Mouse (Mus musculus) CD8-positive naive resting alpha-beta T cell, adult 2 months (primary cell): ENCODE results near the gene Mrpl54.

Experiments
- DNase-seq, 2 experiments: peaks; one replicate each; pipeline ENCODE4 v3.0.0; 2022; ENCODE audit warnings: low read depth in 2 of 2, low spot score in 2 of 2

Mrpl54 gene

GRCm38 (mm10) chr10:81265540-81265939, 1.2 kb downstream of the Mrpl54 start:
- no peak for DNase-seq

GRCm38 (mm10) chr10:81261025-81261424, 5.7 kb downstream of the Mrpl54 start:
- DNase-seq = no peak

- no peak for DNase-seq
Observed at GRCm38 (mm10) chr10:81259225-81259884, 7.4 kb downstream of the Mrpl54 start.

GRCm38 (mm10) chr10:81257158-81258039, 9.3 kb downstream of the Mrpl54 start:
- no peak for DNase-seq

GRCm38 (mm10) chr10:81254886-81255285, 11.8 kb downstream of the Mrpl54 start:
- DNase-seq = no peak

GRCm38 (mm10) chr10:81252424-81253419, 14.0 kb downstream of the Mrpl54 start, which contains the start of gene Matk:
TSS of gene Matk (plus strand) at chr10:81252935.
- peak; percentile 40 to 52 for DNase-seq

- no peak for DNase-seq
Observed at GRCm38 (mm10) chr10:81249442-81249841, 17.3 kb downstream of the Mrpl54 start.

GRCm38 (mm10) chr10:81247804-81248203, 18.9 kb downstream of the Mrpl54 start:
- no peak for DNase-seq

GRCm38 (mm10) chr10:81245166-81245565, 21.6 kb downstream of the Mrpl54 start:
- DNase-seq = no peak

- peak; percentile 73 to 79 for DNase-seq
Observed at GRCm38 (mm10) chr10:81244595-81244994, 22.1 kb downstream of the Mrpl54 start.

GRCm38 (mm10) chr10:81244146-81244545, 22.6 kb downstream of the Mrpl54 start:
- no peak for DNase-seq

GRCm38 (mm10) chr10:81242021-81242420, 24.7 kb downstream of the Mrpl54 start:
- no peak for DNase-seq

- peak; percentile 46 to 66 for DNase-seq
Observed at GRCm38 (mm10) chr10:81240876-81241275, 25.9 kb downstream of the Mrpl54 start.

GRCm38 (mm10) chr10:81238618-81239017, 28.1 kb downstream of the Mrpl54 start:
- DNase-seq = no peak

GRCm38 (mm10) chr10:81236471-81237268, 30.1 kb downstream of the Mrpl54 start:
- no peak for DNase-seq

GRCm38 (mm10) chr10:81234206-81234605, 32.5 kb downstream of the Mrpl54 start:
- DNase-seq = no peak

GRCm38 (mm10) chr10:81233226-81233585, 33.5 kb downstream of the Mrpl54 start:
- DNase-seq = no peak

- peak; percentile 82 to 87 for DNase-seq
Observed at GRCm38 (mm10) chr10:81232580-81233225, 34.0 kb downstream of the Mrpl54 start, which contains the start of gene Zfr2. TSS of gene Zfr2 (plus strand) at chr10:81233155.

- no peak for DNase-seq
Observed at GRCm38 (mm10) chr10:81231436-81231835, 35.3 kb downstream of the Mrpl54 start.
